Mouse (Mus musculus): ENCODE results near the gene Syne3.

GRCm38 (mm10) chr12:104983476-104983875 lies 26.1 kb downstream of the Syne3 start:
- TF ChIP-seq CTCF (IDR thresholded peaks at IDR 0.05; ENCODE audit: low read depth) (no peak), EP300 (IDR thresholded peaks at IDR 0.05; ENCODE audit: low read depth) (no peak)

Data from heart, postnatal 0 days (tissue).